Mouse (Mus musculus) layer of hippocampus, postnatal 25 days (tissue): ENCODE measurements at regions not wholly inside any gene's neighbourhood (a gene's known extent, or its start where the extent isn't known, plus 50 kb on each side); places are given as distances from the start of the nearest gene placed in this dataset.
A peak's percentile ranks its signal among the peaks of the same experiment; 100 is the strongest.
"Not testable (repeated sequence)": the region's sequence is repeated elsewhere in the genome, so short reads cannot be mapped to it uniquely, and the experiment has no call there.

ENCODE experiments used
- DNase-seq, 2 experiments: peaks; one replicate each; pipeline ENCODE4 v3.0.0; 2022; ENCODE audit warnings: mixed read lengths in 2 of 2, low spot score in 1 of 2; ENCODE audit errors: extremely low spot score in 1 of 2

DNA sequence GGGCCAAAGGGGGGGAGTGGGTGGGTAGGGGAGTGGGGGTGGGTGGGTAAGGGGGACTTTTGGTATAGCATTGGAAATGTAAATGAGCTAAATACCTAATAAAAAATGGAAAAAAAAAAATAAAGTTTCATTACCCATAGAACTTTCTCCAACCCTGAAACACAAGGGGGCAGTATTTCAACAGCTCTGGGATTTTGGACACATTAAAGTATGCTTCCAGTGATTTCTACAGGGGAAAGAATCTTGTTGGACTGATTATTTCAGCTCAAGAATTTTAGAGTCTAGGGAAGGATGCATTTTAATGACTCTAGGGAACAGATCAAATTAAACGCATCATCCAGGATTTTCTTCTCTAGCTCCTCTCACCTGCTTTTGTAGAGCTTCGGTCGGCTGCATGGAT is 345.9 kb downstream of the Nrcam start:
- not testable (repeated sequence) for DNase-seq

DNA sequence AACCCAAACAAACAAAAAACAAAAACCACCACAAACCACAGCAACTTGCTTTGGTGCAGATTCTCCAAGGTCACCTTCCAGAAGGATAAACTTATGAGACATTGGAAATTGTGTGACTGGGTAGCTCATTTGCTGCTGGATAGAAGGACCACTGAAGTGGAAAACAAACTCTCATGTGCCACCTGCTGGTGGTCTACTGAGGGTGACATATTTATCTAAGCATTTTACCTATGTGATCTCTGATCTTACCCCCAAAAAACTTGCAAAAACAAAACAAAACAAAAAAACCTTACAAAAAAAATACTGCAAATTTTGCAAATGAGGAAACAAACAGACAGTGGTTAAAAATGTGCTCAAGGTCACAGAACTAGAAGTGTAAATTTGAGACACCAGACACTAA is 346.3 kb downstream of the Nrcam start:
- DNase-seq: peak in 1 of 2 experiments; percentile 3
